Mouse (Mus musculus) 3134 (cell line): ENCODE measurements at regions not wholly inside any gene's neighbourhood (a gene's known extent, or its start where the extent isn't known, plus 50 kb on each side); places are given as distances from the start of the nearest gene placed in this dataset.

Source experiments
- DNase-seq: peaks from one replicate; pipeline ENCODE4 v3.0.0-alpha.2; 2011; ENCODE audit warnings: low spot score; ENCODE audit not compliant: insufficient read length; ENCODE audit errors: extremely low read depth

GRCm38 (mm10) chr16:24341736-24342135 lies 51.6 kb upstream of the Lpp start:
- DNase-seq: no peak

GRCm38 (mm10) chr16:24340646-24341045 lies 52.7 kb upstream of the Lpp start:
- no peak for DNase-seq

GRCm38 (mm10) chr16:24339320-24340265 lies 53.7 kb upstream of the Lpp start:
- no peak for DNase-seq

- no peak for DNase-seq
Measured at GRCm38 (mm10) chr16:24338404-24338803, 54.9 kb upstream of the Lpp start.

GRCm38 (mm10) chr16:24334389-24334788 lies 58.9 kb upstream of the Lpp start:
- no peak for DNase-seq

GRCm38 (mm10) chr16:24331446-24332020 lies 61.8 kb upstream of the Lpp start:
- no peak for DNase-seq

- no peak for DNase-seq
Measured at GRCm38 (mm10) chr16:24326571-24326970, 66.7 kb upstream of the Lpp start.

GRCm38 (mm10) chr16:24326046-24326445 lies 67.3 kb upstream of the Lpp start:
- DNase-seq: no peak

GRCm38 (mm10) chr16:24324917-24325316 lies 68.4 kb upstream of the Lpp start:
- DNase-seq: no peak

GRCm38 (mm10) chr16:24318723-24319437 lies 74.4 kb upstream of the Lpp start:
- DNase-seq: no peak

- DNase-seq: peak; percentile 54
Measured at GRCm38 (mm10) chr16:24313544-24314326, 79.6 kb upstream of the Lpp start.

GRCm38 (mm10) chr16:24305391-24305790 lies 87.9 kb upstream of the Lpp start:
- no peak for DNase-seq

GRCm38 (mm10) chr16:24296790-24297189 lies 96.5 kb upstream of the Lpp start:
- peak; percentile 16 for DNase-seq

GRCm38 (mm10) chr16:24295626-24296440 lies 97.5 kb upstream of the Lpp start:
- no peak for DNase-seq

GRCm38 (mm10) chr16:24284215-24284614 lies 109.1 kb upstream of the Lpp start:
- DNase-seq: no peak

GRCm38 (mm10) chr16:24282194-24282683 lies 111.1 kb upstream of the Lpp start:
- peak; percentile 48 for DNase-seq

GRCm38 (mm10) chr16:24281561-24281960 lies 111.7 kb upstream of the Lpp start:
- no peak for DNase-seq

GRCm38 (mm10) chr16:24277857-24278256 lies 115.5 kb upstream of the Lpp start:
- DNase-seq: no peak

GRCm38 (mm10) chr16:24262701-24263100 lies 130.6 kb upstream of the Lpp start:
- no peak for DNase-seq
